Mouse (Mus musculus): Measurements from ENCODE around the gene Ankrd63.

DNA sequence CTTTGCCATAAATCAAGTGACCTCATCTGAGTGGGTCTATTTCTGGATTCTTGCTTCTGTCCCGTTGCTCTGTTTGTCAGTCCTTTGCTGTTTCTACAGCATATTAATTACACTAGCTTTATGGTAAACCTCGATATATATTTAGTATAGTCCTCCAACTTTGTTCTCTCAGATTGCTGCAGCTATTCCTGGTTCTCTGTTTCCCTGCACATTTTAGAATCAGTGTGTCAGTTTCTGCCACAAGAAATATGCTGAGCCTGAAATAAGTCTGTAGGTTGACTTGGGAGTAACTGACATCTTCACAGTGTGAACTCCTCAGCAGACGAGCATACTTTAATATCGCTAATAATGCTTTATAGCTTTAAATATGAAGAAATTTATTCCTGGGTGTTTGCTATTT lies 18.7 kb downstream of the Ankrd63 start:
- TF ChIP-seq POLR2A (IDR thresholded peaks at IDR 0.05; ENCODE audit: borderline replicate concordance, extremely low read depth, low read depth, low read length) (no peak), CTCF (IDR thresholded peaks at IDR 0.05; ENCODE audit: insufficient read depth, low read length) (no peak)

Measured in lung, adult 2 months (tissue).